Mouse (Mus musculus) gastrocnemius, adult 2 months (tissue): ENCODE data around the gene Cxadr. TPM values are rescaled to one million over a fixed set of nuclear protein-coding genes. Genes with fewer than 3 reads are reported as not detected.
A peak's percentile ranks its signal among the peaks of the same experiment; 100 is the strongest.

ENCODE experiments used
- DNase-seq: peaks from one replicate; pipeline ENCODE4 v3.0.0; 2022
- H3K27ac ChIP-seq: fragments of 200-600 bp; 2 replicates; pipeline ENCODE4 v1.8.1; 2022; ENCODE audit warnings: mild to moderate bottlenecking
- H3K4me3 ChIP-seq: fragments of 200-600 bp; 2 replicates; pipeline ENCODE4 v1.8.1; 2022; ENCODE audit warnings: mild to moderate bottlenecking, moderate library complexity
- CTCF ChIP-seq: fragments of 200-600 bp; IDR thresholded peaks from 2 replicates; pipeline ENCODE4 v1.8.1; 2022; ENCODE audit warnings: antibody characterized with exemption, mild to moderate bottlenecking, moderate library complexity
- intact Hi-C: fragments of 180-260 bp; cut with DNase I; formaldehyde crosslinking; loops from one replicate; pipeline ENCODE4 v1.15.1; 2025
- total RNA-seq, 2 experiments: library from RNA; stranded (reverse); gene quantifications; 2 replicates each; pipeline ENCODE4 v1.2.3; 2021

The Cxadr gene
- total RNA-seq, 2 experiments from 2014 or later = 0.25 to 0.66 TPM

GRCm38 (mm10) chr16:78313135-78313887 lies 12.0 kb downstream of the Cxadr start:
- TF ChIP-seq CTCF = no peak
- DNase-seq = no peak
- intact Hi-C loops = no loop called here
- H3K27ac ChIP-seq = peak overlapping the region; percentile 12; the same call in 1 of the 2 replicates
- peak overlapping the region; percentile 30 for H3K4me3 ChIP-seq

- Histone ChIP-seq H3K27ac (no peak overlapping the region), H3K4me3 (no peak overlapping the region)
- no peak for TF ChIP-seq CTCF
- no peak for DNase-seq
- intact Hi-C loops = no loop called here
Observed at GRCm38 (mm10) chr16:78314026-78314425, 12.7 kb downstream of the Cxadr start.

GRCm38 (mm10) chr16:78316849-78317248 lies 15.6 kb downstream of the Cxadr start:
- intact Hi-C loops = loop anchor here (1.0 kb wide), 1 partner anchor 119 kb away; no protein-coding TSS in a partner anchor
- peak; percentile 67 for DNase-seq
- Histone ChIP-seq H3K27ac (no peak overlapping the region), H3K4me3 (no peak overlapping the region)
- peak; percentile 86 for TF ChIP-seq CTCF

- H3K27ac ChIP-seq = no peak overlapping the region
- H3K4me3 ChIP-seq = no peak overlapping the region
- no peak for TF ChIP-seq CTCF
Observed at GRCm38 (mm10) chr16:78317960-78318359, 16.7 kb downstream of the Cxadr start.

GRCm38 (mm10) chr16:78319711-78320110 lies 18.4 kb downstream of the Cxadr start:
- Histone ChIP-seq H3K4me3 (no peak overlapping the region), H3K27ac (no peak overlapping the region)
- intact Hi-C loops = no loop called here
- TF ChIP-seq CTCF = no peak
- DNase-seq = no peak

More at GRCm38 (mm10) chr16:78317960-78318359, 16.7 kb downstream of the Cxadr start:
- intact Hi-C loops = loop anchor here (1.0 kb wide), 1 partner anchor 120 kb away; no protein-coding TSS in a partner anchor
- no peak for DNase-seq

GRCm38 (mm10) chr16:78321559-78321958 lies 20.3 kb downstream of the Cxadr start:
- H3K27ac ChIP-seq = no peak overlapping the region
- TF ChIP-seq CTCF = no peak
- intact Hi-C loops = no loop called here
- no peak overlapping the region for H3K4me3 ChIP-seq
- DNase-seq = no peak

- H3K27ac ChIP-seq = no peak overlapping the region
- no peak for DNase-seq
- H3K4me3 ChIP-seq = no peak overlapping the region
- intact Hi-C loops = no loop called here
- TF ChIP-seq CTCF = no peak
Observed at GRCm38 (mm10) chr16:78322140-78322539, 20.9 kb downstream of the Cxadr start.

- no peak for DNase-seq
- Histone ChIP-seq H3K4me3 (no peak overlapping the region), H3K27ac (no peak overlapping the region)
- intact Hi-C loops = no loop called here
- no peak for TF ChIP-seq CTCF
Observed at GRCm38 (mm10) chr16:78325972-78326848, 24.9 kb downstream of the Cxadr start.

- Histone ChIP-seq H3K4me3 (no peak overlapping the region), H3K27ac (no peak overlapping the region)
- TF ChIP-seq CTCF = no peak
- DNase-seq = no peak
- intact Hi-C loops = no loop called here
Observed at GRCm38 (mm10) chr16:78327562-78327961, 26.3 kb downstream of the Cxadr start.

- intact Hi-C loops = no loop called here
- TF ChIP-seq CTCF = no peak
- no peak for DNase-seq
- Histone ChIP-seq H3K27ac (no peak overlapping the region), H3K4me3 (no peak overlapping the region)
Observed at GRCm38 (mm10) chr16:78327999-78328398, 26.7 kb downstream of the Cxadr start.

- TF ChIP-seq CTCF = no peak
- no peak for DNase-seq
- intact Hi-C loops = no loop called here
- Histone ChIP-seq H3K4me3 (no peak overlapping the region), H3K27ac (no peak overlapping the region)
Observed at GRCm38 (mm10) chr16:78337226-78337625, 35.9 kb downstream of the Cxadr start.

- no peak for TF ChIP-seq CTCF
- Histone ChIP-seq H3K27ac (no peak overlapping the region), H3K4me3 (no peak overlapping the region)
- intact Hi-C loops = no loop called here
- DNase-seq = no peak
Observed at GRCm38 (mm10) chr16:78341356-78341755, 40.1 kb downstream of the Cxadr start.

- no peak overlapping the region for H3K4me3 ChIP-seq
- no peak overlapping the region for H3K27ac ChIP-seq
- no peak for TF ChIP-seq CTCF
- no peak for DNase-seq
- intact Hi-C loops = no loop called here
Observed at GRCm38 (mm10) chr16:78342767-78343166, 41.5 kb downstream of the Cxadr start.
